Mouse (Mus musculus): ENCODE results near the gene Lrp10.

DNA sequence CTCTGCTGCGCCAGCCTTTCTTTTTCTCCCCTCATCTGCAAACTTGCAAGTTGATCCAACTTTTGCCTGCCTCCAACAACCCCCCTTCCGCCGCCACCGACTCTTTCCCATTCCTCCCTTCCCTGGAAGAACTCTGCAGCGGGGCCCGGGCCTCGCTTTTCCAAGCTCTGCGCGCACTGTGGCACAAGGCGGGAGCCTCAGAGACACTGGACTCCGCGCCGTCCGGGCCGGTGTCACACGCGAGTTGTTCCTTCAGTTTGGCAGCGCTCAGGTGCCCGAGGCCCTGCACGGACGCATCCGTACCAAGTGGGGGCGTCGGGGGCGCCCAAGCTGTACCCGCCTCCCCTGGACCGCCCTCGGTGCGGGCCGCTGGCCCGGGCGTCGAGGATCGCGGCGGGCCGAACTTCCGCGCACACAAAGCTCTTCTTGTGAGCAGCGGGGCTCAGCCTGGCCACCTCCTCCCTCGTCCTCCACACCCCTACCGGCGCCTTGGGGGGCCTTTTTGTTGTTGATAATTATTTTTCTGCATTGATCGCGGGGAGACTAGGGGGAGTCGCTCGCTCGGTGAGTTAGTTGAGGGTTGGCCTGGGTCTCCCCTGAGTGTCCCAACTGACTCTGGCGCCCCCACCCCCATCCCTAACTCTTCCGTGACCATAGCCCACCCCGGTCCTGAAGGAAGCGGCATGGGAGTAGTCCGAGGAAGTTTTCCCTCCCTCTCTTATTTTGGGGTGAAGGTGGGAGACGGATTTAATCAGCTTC lies 31.7 kb upstream of the Lrp10 start:
- no peak for TF ChIP-seq POLR2A (IDR thresholded peaks at IDR 0.05; ENCODE audit: low read depth, low read length)
- TF ChIP-seq CTCF (IDR thresholded peaks at IDR 0.05; ENCODE audit: extremely low read depth, insufficient read depth, insufficient read length, insufficient replicate concordance) = no peak

Measured in spleen, adult 2 months (tissue).